Mouse (Mus musculus) megakaryocyte, embryonic 14.5 days (primary cell): ENCODE data around the gene Atf6b.

ENCODE experiments used
- FLI1 ChIP-seq: IDR thresholded peaks from 2 replicates; pipeline ENCODE4 v1.6.1; 2012; ENCODE audit warnings: low read length, inconsistent platforms, mixed read lengths
- GATA1 ChIP-seq: IDR thresholded peaks from 3 replicates; pipeline ENCODE4 v1.6.1; 2012; ENCODE audit warnings: mixed read lengths, low read length, inconsistent platforms, borderline replicate concordance

GRCm38 (mm10) chr17:34680191-34680590 is 33.2 kb downstream of the Atf6b start:
- TF ChIP-seq GATA1, result no peak
- no peak for TF ChIP-seq FLI1
